Mouse (Mus musculus) CH12.LX (cell line): ENCODE measurements at regions not wholly inside any gene's neighbourhood (a gene's known extent, or its start where the extent isn't known, plus 50 kb on each side); places are given as distances from the start of the nearest gene placed in this dataset.
A peak's percentile ranks its signal among the peaks of the same experiment; 100 is the strongest.

Experiments
- DNase-seq: peaks from one replicate; pipeline ENCODE4 v3.0.0-alpha.2; 2013; ENCODE audit errors: extremely low read depth
- H3K27ac ChIP-seq: 2 replicates; pipeline ENCODE4 v1.5.1; 2012; ENCODE audit warnings: low read depth, mild to moderate bottlenecking, control low read depth, moderate library complexity; ENCODE audit not compliant: insufficient read depth
- H3K27me3 ChIP-seq: replicated peaks from 2 replicates; pipeline ENCODE3; 2012; ENCODE audit warnings: inconsistent platforms
- H3K36me3 ChIP-seq, 2 experiments: replicated peaks in 1 of 2; 2 replicates each; pipeline versions ENCODE3 to v1.6.1; 2012; ENCODE audit warnings: inconsistent platforms in 1 of 2, low read length in 1 of 2, mild to moderate bottlenecking in 1 of 2, mixed read lengths in 1 of 2, moderate library complexity in 1 of 2; ENCODE audit not compliant: control insufficient read depth in 1 of 2, insufficient read depth in 1 of 2
- H3K4me1 ChIP-seq, 2 experiments: 2 replicates each; pipeline ENCODE4 v1.6.1; 2012; ENCODE audit warnings: inconsistent platforms in 1 of 2, moderate library complexity in 1 of 2; ENCODE audit not compliant: insufficient read depth in 2 of 2, control insufficient read depth in 1 of 2
- H3K4me2 ChIP-seq: 2 replicates; pipeline ENCODE4 v1.6.1; 2012; ENCODE audit warnings: low read depth, mild to moderate bottlenecking, control low read depth; ENCODE audit not compliant: poor library complexity, insufficient read depth, severe bottlenecking
- H3K4me3 ChIP-seq, 3 experiments: fragments of 150-350 bp in 1 of 3; sonication (generic) in 1 of 3; replicated peaks in 1 of 3; 2 replicates each; pipeline versions ENCODE3 to v1.5.1; 2011 to 2012; ENCODE audit warnings: low read depth in 2 of 3, low read length in 2 of 3, mild to moderate bottlenecking in 2 of 3, moderate library complexity in 2 of 3, control low read depth in 1 of 3, improper control_type of control experiment in 1 of 3, inconsistent platforms in 1 of 3, mixed read lengths in 1 of 3; ENCODE audit not compliant: poor library complexity in 1 of 3
- H3K79me2 ChIP-seq: replicated peaks from 2 replicates; pipeline ENCODE4 v1.6.1; 2012; ENCODE audit warnings: mild to moderate bottlenecking, moderate library complexity; ENCODE audit not compliant: control insufficient read depth, poor library complexity, insufficient read depth, severe bottlenecking; ENCODE audit errors: extremely low read depth
- H3K9ac ChIP-seq: 2 replicates; pipeline ENCODE4 v1.6.1; 2012; ENCODE audit warnings: low read depth, mild to moderate bottlenecking, control low read depth, moderate library complexity; ENCODE audit not compliant: insufficient read depth
- H3K9me3 ChIP-seq: replicated peaks from 2 replicates; pipeline ENCODE3; 2012; ENCODE audit warnings: low read length, inconsistent platforms, mixed read lengths
- BHLHE40 ChIP-seq: IDR thresholded peaks from 2 replicates; pipeline ENCODE4 v1.6.1; 2011; ENCODE audit warnings: mild to moderate bottlenecking, low read depth, low read length, improper control_type of control experiment
- CHD1 ChIP-seq: IDR thresholded peaks from 2 replicates; pipeline ENCODE4 v1.6.1; 2012; ENCODE audit warnings: low read depth, low read length, improper control_type of control experiment, inconsistent platforms
- CTCF ChIP-seq, 2 experiments: IDR thresholded peaks in 1 of 2; conservative IDR thresholded peaks in 1 of 2; 2 replicates each; pipeline ENCODE4 v1.5.1; 2011 to 2012; ENCODE audit warnings: low read depth in 2 of 2, low read length in 2 of 2, improper control_type of control experiment in 1 of 2, inconsistent platforms in 1 of 2, mild to moderate bottlenecking in 1 of 2, moderate library complexity in 1 of 2
- E2F4 ChIP-seq: IDR thresholded peaks from 2 replicates; pipeline ENCODE4 v1.6.1; 2011; ENCODE audit warnings: low read depth, low read length, improper control_type of control experiment; ENCODE audit not compliant: insufficient replicate concordance
- ELF1 ChIP-seq: IDR thresholded peaks from 2 replicates; pipeline ENCODE4 v1.6.1; 2014; ENCODE audit warnings: low read depth, mild to moderate bottlenecking, inconsistent platforms, low read length, improper control_type of control experiment
- EP300 ChIP-seq: IDR thresholded peaks from 2 replicates; pipeline ENCODE4 v1.6.1; 2011; ENCODE audit warnings: low read length, improper control_type of control experiment
- GABPA ChIP-seq: IDR thresholded peaks from 2 replicates; pipeline ENCODE4 v1.6.1; 2012; ENCODE audit warnings: low read depth, low read length, improper control_type of control experiment, inconsistent platforms; ENCODE audit not compliant: insufficient replicate concordance
- MAFK ChIP-seq: IDR thresholded peaks from 2 replicates; pipeline ENCODE4 v1.6.1; 2011; ENCODE audit warnings: low read length, improper control_type of control experiment; ENCODE audit not compliant: insufficient replicate concordance
- MEF2A ChIP-seq: IDR thresholded peaks from 2 replicates; pipeline ENCODE4 v1.6.1; 2014; ENCODE audit warnings: low read depth, mild to moderate bottlenecking, inconsistent platforms, low read length, improper control_type of control experiment, borderline replicate concordance
- MXI1 ChIP-seq: IDR thresholded peaks from 2 replicates; pipeline ENCODE4 v1.6.1; 2011; ENCODE audit warnings: mild to moderate bottlenecking, low read depth, low read length, improper control_type of control experiment
- MYC ChIP-seq: IDR thresholded peaks from 2 replicates; pipeline ENCODE4 v1.6.1; 2011; ENCODE audit warnings: low read depth, mild to moderate bottlenecking, improper control_type of control experiment, low read length
- NELFE ChIP-seq: IDR thresholded peaks from 2 replicates; pipeline ENCODE4 v1.6.1; 2011; ENCODE audit warnings: low read depth, low read length, improper control_type of control experiment
- POLR2A ChIP-seq: IDR thresholded peaks from 2 replicates; pipeline ENCODE4 v1.6.1; 2011; ENCODE audit warnings: low read depth, mild to moderate bottlenecking, improper control_type of control experiment, low read length
- POLR2AphosphoS2 ChIP-seq: IDR thresholded peaks from 2 replicates; pipeline ENCODE4 v1.6.1; 2011; ENCODE audit warnings: low read depth, low read length, improper control_type of control experiment
- SMC3 ChIP-seq: IDR thresholded peaks from 2 replicates; pipeline ENCODE4 v1.6.1; 2011; ENCODE audit warnings: low read depth, low read length, improper control_type of control experiment
- TBP ChIP-seq: conservative IDR thresholded peaks from 2 replicates; pipeline ENCODE4 v1.6.1; 2011; ENCODE audit warnings: low read depth, low read length, improper control_type of control experiment
- UBTF ChIP-seq: IDR thresholded peaks from 2 replicates; pipeline ENCODE4 v1.6.1; 2012; ENCODE audit warnings: low read depth, mild to moderate bottlenecking, inconsistent platforms, low read length, improper control_type of control experiment, moderate library complexity
- USF1 ChIP-seq: IDR thresholded peaks from 2 replicates; pipeline ENCODE4 v1.6.1; 2014; ENCODE audit warnings: low read depth, mild to moderate bottlenecking, inconsistent platforms, low read length, improper control_type of control experiment
- ZC3H11A ChIP-seq: IDR thresholded peaks from 2 replicates; pipeline ENCODE4 v1.6.1; 2012; ENCODE audit warnings: low read depth, mild to moderate bottlenecking, inconsistent platforms, low read length, improper control_type of control experiment
- ZKSCAN1 ChIP-seq: IDR thresholded peaks from 2 replicates; pipeline ENCODE4 v1.6.1; 2012; ENCODE audit warnings: low read depth, inconsistent platforms, low read length, improper control_type of control experiment, borderline replicate concordance
- ZNF384 ChIP-seq: IDR thresholded peaks from 2 replicates; pipeline ENCODE4 v1.6.1; 2012; ENCODE audit warnings: low read depth, low read length, improper control_type of control experiment, inconsistent platforms
- dilution Hi-C: fragments of 300-500 bp; cut with MboI; formaldehyde crosslinking; loops from 2 replicates; pipeline ENCODE4 v1.14.3; 2020; ENCODE audit warnings: low sequenced_read_pairs; ENCODE audit not compliant: extremely low pct_unique_long_range_greater_than_20kb, extremely low pct_ligation_motif_present
- in situ Hi-C: fragments of 300-500 bp; cut with MboI; formaldehyde crosslinking; loops from 3 replicates; pipeline ENCODE4 v1.14.3; 2019; ENCODE audit warnings: low sequenced_read_pairs, low pct_ligation_motif_present, low pct_unique_long_range_greater_than_20kb, mixed read lengths

- no peak overlapping the region for H3K27ac ChIP-seq
- H3K27me3 ChIP-seq, result no peaks in the 10 kb centered on the region
- no peaks in the 10 kb centered on the region for H3K4me1 ChIP-seq
- H3K4me3 ChIP-seq, result no peak overlapping the region
- in situ Hi-C loops, result no loop called here
- no peak overlapping the region for H3K4me2 ChIP-seq
- DNase-seq, result peak; percentile 72
- no peaks in the 10 kb centered on the region for H3K9me3 ChIP-seq
- peak; percentile 15 to 34; a peak in 2 of 4 replicates for TF ChIP-seq CTCF (conservative IDR thresholded peaks at IDR 0.05 in 1 of 2, IDR thresholded peaks at IDR 0.05 in 1 of 2; ENCODE audit: low read depth in 2 of 2, low read length in 2 of 2)
- no peak for TF ChIP-seq MXI1
- TF ChIP-seq ZNF384, result peak; percentile 61
- TF ChIP-seq, all 38 proteins: peak for 2
- no peak overlapping the region for H3K9ac ChIP-seq
- dilution Hi-C loops, result no loop called here
- no peaks in the 10 kb centered on the region for H3K79me2 ChIP-seq
- H3K36me3 ChIP-seq, result no peaks in the 10 kb centered on the region
These were observed 173.9 kb downstream of the Cand1 start for GRCm38 (mm10) chr10:119065974-119066373.

GRCm38 (mm10) chr10:119065133-119065817 is 174.6 kb downstream of the Cand1 start:
- H3K4me1 ChIP-seq, result no peaks in the 10 kb centered on the region
- no peak overlapping the region for H3K4me2 ChIP-seq
- in situ Hi-C loops, result no loop called here
- TF ChIP-seq USF1 (no peak), ELF1 (no peak), MXI1 (no peak), UBTF (no peak), SMC3 (no peak), POLR2A (no peak), MAFK (no peak), CHD1 (no peak), ZKSCAN1 (no peak), GABPA (no peak), ZC3H11A (no peak), MEF2A (no peak), NELFE (no peak), BHLHE40 (no peak), E2F4 (no peak), TBP (no peak), EP300 (no peak), POLR2AphosphoS2 (no peak), MYC (no peak)
- TF ChIP-seq, all 38 proteins: peak for 0
- Histone ChIP-seq H3K27me3 (no peaks in the 10 kb centered on the region), H3K9ac (no peak overlapping the region), H3K36me3 (no peaks in the 10 kb centered on the region), H3K4me3 (no peak overlapping the region), H3K79me2 (no peaks in the 10 kb centered on the region), H3K9me3 (no peaks in the 10 kb centered on the region), H3K27ac (no peak overlapping the region)
- no peak for DNase-seq
- dilution Hi-C loops, result no loop called here
